Mouse (Mus musculus) c-Kit-positive CD71-positive TER-119-positive erythroid progenitor cells, embryonic 14.5 days (primary cell): ENCODE measurements around the gene Syt2.

Experiments used
- DNase-seq: peaks from one replicate; pipeline ENCODE4 v3.0.0-alpha.2; 2013; ENCODE audit warnings: low spot score

Gene Syt2

DNA sequence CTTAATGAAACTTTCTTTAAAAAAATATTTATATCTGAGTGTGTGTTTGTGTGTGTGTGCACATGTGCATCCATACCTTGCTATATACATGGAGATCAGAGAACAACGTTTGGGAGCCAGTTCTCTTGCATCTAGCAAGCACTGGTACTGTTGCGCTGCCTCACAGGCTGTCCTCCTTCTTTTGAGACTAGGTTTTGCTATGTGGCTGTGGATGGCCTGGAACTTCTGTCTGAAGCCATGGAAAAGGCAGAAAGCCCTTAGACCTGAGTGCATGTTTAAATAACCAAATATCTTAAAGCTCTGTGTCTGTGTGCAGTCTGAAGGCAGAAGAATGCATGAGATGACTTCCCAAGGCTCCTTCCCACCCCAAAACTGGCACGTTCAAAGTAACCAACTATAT is 126.3 kb downstream of the Syt2 start:
- no peak for DNase-seq

DNA sequence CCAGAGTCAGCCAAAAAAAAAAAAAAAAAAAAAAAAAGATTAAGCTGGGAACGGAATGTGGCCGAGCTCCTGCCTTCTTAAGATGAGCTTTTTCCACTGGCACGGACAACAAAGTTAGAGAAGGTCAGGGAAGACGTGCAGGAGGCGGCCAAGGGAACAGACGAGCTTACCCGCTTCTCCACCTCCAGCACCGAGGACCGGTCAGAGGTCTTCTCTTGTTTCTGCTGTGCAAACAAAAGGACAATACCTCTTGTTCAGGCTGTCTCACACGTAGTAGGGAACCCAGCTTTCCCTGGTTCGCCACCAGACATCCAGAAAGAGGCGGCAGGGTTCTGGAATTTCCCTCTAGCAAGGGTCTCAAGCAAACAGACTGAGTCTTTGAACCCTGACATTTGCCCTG is 126.8 kb downstream of the Syt2 start:
- DNase-seq = no peak

DNA sequence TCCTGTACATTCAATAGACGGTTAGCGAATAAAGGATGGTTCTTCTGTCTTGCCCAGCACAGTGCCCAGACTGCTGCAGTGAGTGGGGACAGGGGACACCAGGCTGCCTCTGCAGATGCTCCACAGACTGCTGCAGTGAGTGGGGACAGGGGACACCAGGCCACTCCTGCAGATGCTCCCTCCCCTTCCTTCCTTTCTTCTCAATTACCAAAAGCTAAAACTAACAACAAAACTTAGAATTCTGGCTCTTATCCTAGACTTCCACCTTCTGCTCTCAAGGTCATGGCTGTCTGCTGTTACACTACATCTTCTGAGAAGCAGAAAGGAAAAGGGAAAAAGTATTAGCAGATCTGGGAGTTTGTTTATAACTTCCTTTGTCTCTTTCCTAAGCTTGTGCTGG is 127.8 kb downstream of the Syt2 start:
- DNase-seq = no peak

DNA sequence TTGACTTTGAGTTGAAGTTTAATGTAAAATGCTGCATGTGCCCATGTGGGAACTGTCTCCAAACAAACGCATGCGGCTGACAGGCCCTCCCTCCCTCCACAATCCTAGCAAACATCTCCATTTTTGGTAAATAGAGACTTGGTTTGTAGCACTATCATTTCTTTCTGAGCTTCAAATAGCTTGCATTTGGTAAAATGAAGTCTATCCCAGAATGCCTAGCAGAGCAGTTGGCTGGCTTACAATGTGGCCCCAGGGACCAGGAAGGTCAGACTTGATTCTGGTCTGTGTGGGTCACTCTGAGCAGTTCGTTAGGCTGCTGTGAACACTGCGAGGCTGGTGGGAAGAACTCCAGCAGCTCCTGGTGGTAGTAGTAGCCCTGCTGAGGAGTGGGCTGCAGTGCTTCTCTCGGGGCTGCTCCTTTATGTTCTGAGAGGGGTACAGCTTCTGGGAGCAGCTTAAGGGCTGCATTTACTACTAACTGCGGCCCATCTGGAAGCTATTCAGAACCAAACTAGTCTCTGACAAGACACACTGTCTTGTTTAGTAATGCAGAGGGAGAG is 128.3 kb downstream of the Syt2 start:
- no peak for DNase-seq

DNA sequence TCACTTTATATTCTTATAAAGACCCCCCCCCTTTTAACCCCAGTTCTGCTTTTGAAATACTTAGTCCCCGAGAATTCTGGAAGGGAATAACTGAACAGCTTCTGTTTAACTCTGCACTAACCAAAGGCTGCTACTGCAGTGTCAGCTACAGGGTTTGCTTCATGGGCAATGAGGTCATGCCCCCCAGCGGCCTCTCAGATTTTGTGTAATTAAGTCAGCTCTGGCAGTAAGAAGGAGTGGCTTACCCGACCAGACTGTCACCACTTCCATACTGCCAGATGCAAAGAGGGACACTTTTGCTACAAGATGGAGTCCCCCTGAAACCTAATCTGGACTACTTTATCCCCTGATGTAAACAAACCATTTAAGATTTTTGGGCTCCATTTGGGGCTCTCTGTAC is 129.2 kb downstream of the Syt2 start:
- DNase-seq = no peak

DNA sequence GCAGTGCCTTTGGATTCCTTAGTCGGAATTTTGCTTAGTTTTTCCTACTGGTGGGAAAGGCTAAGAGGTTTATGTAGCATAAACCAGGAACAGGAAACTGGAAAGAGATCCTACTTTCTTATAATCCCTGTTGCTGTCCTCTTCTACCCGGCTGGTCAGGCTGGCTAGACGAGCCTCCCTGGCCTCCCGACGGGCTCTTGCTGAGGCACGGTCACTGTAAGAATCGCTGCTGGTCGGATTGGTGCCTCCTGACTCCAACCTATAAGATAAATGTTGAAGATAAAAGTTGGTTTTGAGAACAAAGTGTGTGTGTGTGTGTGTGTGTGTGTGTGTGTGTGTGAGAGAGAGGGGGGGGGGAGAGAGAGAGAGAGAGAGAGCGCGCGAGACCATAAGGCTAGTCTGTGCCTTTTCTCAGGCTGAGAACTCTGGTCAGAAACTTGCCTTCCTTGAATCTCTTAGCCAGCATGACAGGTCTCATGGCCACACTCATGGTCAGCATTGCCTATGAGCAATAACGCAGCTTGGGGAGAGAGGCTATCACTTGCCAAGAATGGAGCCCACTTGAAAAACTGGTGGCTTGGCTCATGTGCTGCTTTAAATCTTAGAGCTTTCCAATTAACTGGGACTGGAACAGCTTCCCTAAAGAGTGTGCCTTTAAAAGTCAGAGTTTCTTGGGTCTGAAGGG is 130.9 kb downstream of the Syt2 start:
- DNase-seq = no peak

- no peak for DNase-seq
Observed at GRCm38 (mm10) chr1:134777936-134778548, 131.6 kb downstream of the Syt2 start.

- DNase-seq = no peak
Observed at GRCm38 (mm10) chr1:134782797-134783196, 136.3 kb downstream of the Syt2 start.

- DNase-seq = no peak
Observed at GRCm38 (mm10) chr1:134783958-134784357, 137.5 kb downstream of the Syt2 start.

DNA sequence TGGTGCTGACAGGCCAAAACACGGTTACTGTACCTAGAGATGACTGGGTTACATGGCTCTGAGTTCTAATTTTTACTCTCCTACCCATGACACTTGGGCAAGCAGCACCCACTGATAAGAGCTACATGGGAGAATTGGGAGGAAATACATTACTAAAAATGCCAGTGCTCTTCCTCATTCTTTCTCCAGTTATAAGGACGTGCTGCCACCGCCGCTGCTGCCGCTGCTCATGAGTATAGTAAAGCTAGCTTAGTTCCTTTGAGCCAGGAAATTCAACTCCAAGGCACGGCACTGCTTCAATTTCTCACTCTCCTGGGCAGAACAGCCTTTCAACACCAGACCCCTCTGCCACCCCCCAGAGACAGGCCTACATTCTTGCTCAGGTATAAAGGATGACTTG is 138.0 kb downstream of the Syt2 start:
- no peak for DNase-seq

GRCm38 (mm10) chr1:134784911-134785310 is 138.4 kb downstream of the Syt2 start:
- DNase-seq = no peak

DNA sequence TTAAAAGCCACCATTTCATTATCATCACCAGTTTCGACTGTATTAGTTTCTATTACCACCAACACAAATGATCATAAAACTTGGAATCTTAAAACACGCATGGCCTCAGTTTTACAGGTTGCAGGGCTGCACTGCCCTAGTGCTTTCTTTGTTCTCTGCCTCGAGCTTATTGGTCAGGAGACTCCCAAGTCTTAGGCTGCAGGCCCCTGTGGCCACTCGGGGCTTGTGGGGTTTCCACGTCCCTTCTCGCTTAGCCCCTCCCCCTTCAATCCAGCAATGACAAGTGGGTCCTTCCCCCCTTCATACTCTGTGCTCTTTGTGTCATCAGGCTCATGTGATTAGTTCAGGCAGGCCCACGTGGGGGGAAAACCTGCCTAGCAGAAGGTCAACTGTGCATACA is 141.6 kb downstream of the Syt2 start:
- no peak for DNase-seq

DNA sequence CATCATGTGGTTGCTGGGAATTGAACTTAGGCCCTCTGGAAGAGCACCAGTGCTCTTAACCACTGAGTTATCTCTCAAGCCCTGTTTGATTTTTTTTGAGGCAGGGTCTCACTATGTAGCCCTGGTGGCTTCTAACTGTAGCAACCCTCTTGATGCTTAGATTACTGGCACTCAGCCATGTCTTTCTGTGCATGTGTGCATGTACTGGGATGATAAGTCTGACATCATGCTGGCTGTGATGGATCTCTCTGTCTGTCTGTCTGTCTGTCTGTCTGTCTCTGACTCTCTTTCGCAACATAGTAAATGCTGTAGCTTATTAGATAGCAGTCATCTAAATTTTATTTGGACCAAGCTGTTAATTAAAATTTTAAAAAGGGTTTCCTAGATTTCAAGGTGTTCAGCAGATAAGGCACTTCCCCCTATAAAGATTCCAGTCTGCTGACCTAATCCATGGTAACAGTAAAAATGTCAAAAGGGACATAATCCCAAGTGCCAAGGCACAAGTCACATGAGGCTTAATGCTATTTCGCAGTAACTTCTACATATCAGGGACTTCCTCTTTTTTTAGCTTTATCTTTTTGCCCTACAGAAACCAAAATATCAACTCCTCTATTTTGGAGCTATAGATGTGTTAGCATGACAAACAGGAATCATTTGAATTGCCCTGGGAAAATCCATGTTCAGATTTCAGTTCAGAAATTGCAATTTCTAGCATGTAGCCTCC is 144.4 kb downstream of the Syt2 start:
- no peak for DNase-seq

- DNase-seq = no peak
Observed at GRCm38 (mm10) chr1:134791456-134791855, 145.0 kb downstream of the Syt2 start.

GRCm38 (mm10) chr1:134796076-134796475 is 149.6 kb downstream of the Syt2 start:
- no peak for DNase-seq

- DNase-seq = no peak
Observed at GRCm38 (mm10) chr1:134796536-134796935, 150.1 kb downstream of the Syt2 start.

DNA sequence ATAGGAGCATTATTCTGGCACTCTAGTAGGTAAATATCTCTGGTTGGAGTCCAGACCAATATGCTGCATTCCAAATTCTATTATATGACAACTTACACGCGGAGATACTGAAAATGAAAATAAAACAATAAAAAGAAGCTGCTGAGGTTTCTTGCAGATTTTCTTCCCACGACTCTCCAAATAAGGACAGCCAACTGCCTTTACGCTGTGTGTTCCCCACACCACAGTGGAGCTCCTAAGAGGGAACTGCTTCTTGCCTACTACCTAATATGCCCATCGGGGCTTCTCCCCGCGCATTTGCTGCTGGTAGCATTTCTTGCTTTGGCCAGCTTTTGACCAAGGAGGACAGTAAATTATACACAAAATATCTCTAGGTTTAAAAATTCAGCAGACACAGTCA is 155.3 kb downstream of the Syt2 start:
- DNase-seq = no peak

GRCm38 (mm10) chr1:134803286-134804117 is 157.0 kb downstream of the Syt2 start:
- DNase-seq = no peak

DNA sequence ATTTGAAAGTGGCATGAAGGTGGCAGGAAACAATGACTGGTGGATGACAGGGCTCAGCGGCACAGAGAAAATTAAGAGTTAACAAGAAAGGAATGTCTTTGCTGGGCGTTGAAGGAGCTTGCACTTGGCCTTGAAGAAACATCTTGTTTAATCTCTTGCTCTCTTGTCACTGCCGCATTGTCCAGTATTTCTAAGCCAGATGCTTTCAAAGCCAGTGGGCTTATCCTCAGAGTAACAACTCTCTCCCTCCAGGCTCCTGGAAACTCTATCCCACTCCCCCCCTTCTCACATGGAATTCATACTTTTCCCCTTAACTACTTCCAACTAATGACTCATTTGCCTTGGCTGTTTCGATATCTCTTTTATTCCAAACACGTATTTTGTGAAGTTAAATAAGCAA is 157.9 kb downstream of the Syt2 start:
- DNase-seq = no peak

DNA sequence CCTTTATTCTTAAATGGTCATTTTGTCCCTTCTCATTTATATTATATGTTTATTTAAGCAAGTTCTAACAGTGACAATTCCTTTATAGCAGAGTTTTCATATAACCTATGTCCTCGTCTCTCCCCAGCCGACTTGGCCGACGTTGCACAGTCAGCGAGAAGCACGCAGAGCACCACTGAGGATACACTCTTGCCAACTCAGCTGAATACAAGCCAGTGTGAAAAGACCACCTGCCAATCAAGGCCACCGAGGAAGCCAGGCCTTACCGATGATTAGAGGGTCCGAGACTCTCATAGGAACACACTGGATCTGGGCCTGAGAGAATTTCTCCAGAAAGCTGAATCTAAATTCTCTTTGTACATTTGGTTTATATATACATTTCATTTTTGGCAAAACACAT is 159.0 kb downstream of the Syt2 start:
- no peak for DNase-seq
